Mouse (Mus musculus): ENCODE measurements around the gene Cit. TPM values are rescaled to one million over a fixed set of nuclear protein-coding genes. Genes with fewer than 3 reads are reported as not detected.

Cit gene
- polyA plus RNA-seq, 1 experiment from 2014 or later = 39.8 TPM

GRCm38 (mm10) chr5:116003154-116003553, 158.1 kb downstream of the Cit start:
- Histone ChIP-seq H3K9ac (ENCODE audit: low read depth, low read length) (no peak overlapping the region), H3K4me2 (ENCODE audit: low read length) (no peak overlapping the region), H3K4me1 (ENCODE audit: control insufficient read depth, insufficient read depth, low read depth, low read length) (no peaks in the 10 kb centered on the region), H3K36me3 (ENCODE audit: control insufficient read depth, insufficient read depth, low read length) (0 out of 2 replicates have a peak, but pooled peaks cover 2% of the 10 kb centered on the region), H3K27ac (ENCODE audit: low read depth, low read length) (no peak overlapping the region), H3K4me3 (ENCODE audit: low read length) (no peak overlapping the region), H3K9me3 (ENCODE audit: control insufficient read depth, low read length) (no peaks in the 10 kb centered on the region), H3K27me3 (replicated peaks; ENCODE audit: control insufficient read depth, insufficient read depth, low read length) (no peaks in the 10 kb centered on the region)
- no peak for ATAC-seq
- 89% methylated on average over 8 of the region's 8 CpGs for WGBS

GRCm38 (mm10) chr5:116003825-116004224, 158.7 kb downstream of the Cit start:
- Histone ChIP-seq H3K36me3 (ENCODE audit: control insufficient read depth, insufficient read depth, low read length) (0 out of 2 replicates have a peak, but pooled peaks cover 2% of the 10 kb centered on the region), H3K4me1 (ENCODE audit: control insufficient read depth, insufficient read depth, low read depth, low read length) (no peaks in the 10 kb centered on the region), H3K4me3 (ENCODE audit: low read length) (no peak overlapping the region), H3K4me2 (ENCODE audit: low read length) (no peak overlapping the region), H3K27me3 (replicated peaks; ENCODE audit: control insufficient read depth, insufficient read depth, low read length) (no peaks in the 10 kb centered on the region), H3K9me3 (ENCODE audit: control insufficient read depth, low read length) (no peaks in the 10 kb centered on the region), H3K27ac (ENCODE audit: low read depth, low read length) (no peak overlapping the region), H3K9ac (ENCODE audit: low read depth, low read length) (no peak overlapping the region)
- WGBS = 32% methylated on average over 13 of the region's 13 CpGs
- ATAC-seq = no peak

GRCm38 (mm10) chr5:116004271-116004670, 159.2 kb downstream of the Cit start:
- H3K36me3 ChIP-seq (ENCODE audit: control insufficient read depth, insufficient read depth, low read length) = 0 out of 2 replicates have a peak, but pooled peaks cover 2% of the 10 kb centered on the region
- H3K9ac ChIP-seq (ENCODE audit: low read depth, low read length) = no peak overlapping the region
- H3K9me3 ChIP-seq (ENCODE audit: control insufficient read depth, low read length) = no peaks in the 10 kb centered on the region
- no peaks in the 10 kb centered on the region for H3K27me3 ChIP-seq (replicated peaks; ENCODE audit: control insufficient read depth, insufficient read depth, low read length)
- ATAC-seq = no peak
- no peak overlapping the region for H3K27ac ChIP-seq (ENCODE audit: low read depth, low read length)
- H3K4me3 ChIP-seq (ENCODE audit: low read length) = no peak overlapping the region
- 70% methylated on average over 10 of the region's 10 CpGs for WGBS
- H3K4me2 ChIP-seq (ENCODE audit: low read length) = no peak overlapping the region
- H3K4me1 ChIP-seq (ENCODE audit: control insufficient read depth, insufficient read depth, low read depth, low read length) = no peaks in the 10 kb centered on the region

GRCm38 (mm10) chr5:116006324-116007099, 161.4 kb downstream of the Cit start:
- Histone ChIP-seq H3K9ac (ENCODE audit: low read depth, low read length) (no peak overlapping the region), H3K9me3 (ENCODE audit: control insufficient read depth, low read length) (no peaks in the 10 kb centered on the region), H3K4me2 (ENCODE audit: low read length) (no peak overlapping the region), H3K27ac (ENCODE audit: low read depth, low read length) (no peak overlapping the region), H3K4me1 (ENCODE audit: control insufficient read depth, insufficient read depth, low read depth, low read length) (no peaks in the 10 kb centered on the region), H3K4me3 (ENCODE audit: low read length) (no peak overlapping the region), H3K36me3 (ENCODE audit: control insufficient read depth, insufficient read depth, low read length) (0 out of 2 replicates have a peak, but pooled peaks cover 2% of the 10 kb centered on the region), H3K27me3 (replicated peaks; ENCODE audit: control insufficient read depth, insufficient read depth, low read length) (no peaks in the 10 kb centered on the region)
- 0 out of 2 replicates have a peak, but pooled peaks have one; percentile 24 for ATAC-seq
- WGBS = 60% methylated on average over 22 of the region's 22 CpGs

GRCm38 (mm10) chr5:116007723-116008122, 162.6 kb downstream of the Cit start:
- no peak overlapping the region for H3K27ac ChIP-seq (ENCODE audit: low read depth, low read length)
- no peak overlapping the region for H3K4me3 ChIP-seq (ENCODE audit: low read length)
- no peaks in the 10 kb centered on the region for H3K9me3 ChIP-seq (ENCODE audit: control insufficient read depth, low read length)
- H3K9ac ChIP-seq (ENCODE audit: low read depth, low read length) = no peak overlapping the region
- no peaks in the 10 kb centered on the region for H3K27me3 ChIP-seq (replicated peaks; ENCODE audit: control insufficient read depth, insufficient read depth, low read length)
- no peaks in the 10 kb centered on the region for H3K4me1 ChIP-seq (ENCODE audit: control insufficient read depth, insufficient read depth, low read depth, low read length)
- whole genome bisulfite sequencing = 92% methylated on average over 13 of the region's 13 CpGs
- ATAC-seq = no peak
- H3K4me2 ChIP-seq (ENCODE audit: low read length) = no peak overlapping the region
- 0 out of 2 replicates have a peak, but pooled peaks cover 2% of the 10 kb centered on the region for H3K36me3 ChIP-seq (ENCODE audit: control insufficient read depth, insufficient read depth, low read length)

- Histone ChIP-seq H3K4me2 (ENCODE audit: low read length) (no peak overlapping the region), H3K9me3 (ENCODE audit: control insufficient read depth, low read length) (no peaks in the 10 kb centered on the region), H3K4me3 (ENCODE audit: low read length) (no peak overlapping the region), H3K36me3 (ENCODE audit: control insufficient read depth, insufficient read depth, low read length) (peaks cover 8% of the 10 kb centered on the region; the same call in 1 of the 2 replicates), H3K27me3 (replicated peaks; ENCODE audit: control insufficient read depth, insufficient read depth, low read length) (no peaks in the 10 kb centered on the region), H3K27ac (ENCODE audit: low read depth, low read length) (no peak overlapping the region), H3K9ac (ENCODE audit: low read depth, low read length) (no peak overlapping the region), H3K4me1 (ENCODE audit: control insufficient read depth, insufficient read depth, low read depth, low read length) (no peaks in the 10 kb centered on the region)
- ATAC-seq = no peak
- WGBS = 92% methylated on average over 15 of the region's 15 CpGs
Measured at GRCm38 (mm10) chr5:116009091-116009851, 164.2 kb downstream of the Cit start.

GRCm38 (mm10) chr5:116009884-116010627, 165.0 kb downstream of the Cit start:
- ATAC-seq = no peak
- WGBS = 92% methylated on average over 2 of the region's 2 CpGs

GRCm38 (mm10) chr5:116011700-116012099, 166.6 kb downstream of the Cit start:
- Histone ChIP-seq H3K4me3 (ENCODE audit: low read length) (no peak overlapping the region), H3K4me2 (ENCODE audit: low read length) (no peak overlapping the region), H3K4me1 (ENCODE audit: control insufficient read depth, insufficient read depth, low read depth, low read length) (no peaks in the 10 kb centered on the region), H3K27me3 (replicated peaks; ENCODE audit: control insufficient read depth, insufficient read depth, low read length) (no peaks in the 10 kb centered on the region), H3K27ac (ENCODE audit: low read depth, low read length) (no peak overlapping the region), H3K9ac (ENCODE audit: low read depth, low read length) (no peak overlapping the region), H3K36me3 (ENCODE audit: control insufficient read depth, insufficient read depth, low read length) (peaks cover 29% of the 10 kb centered on the region), H3K9me3 (ENCODE audit: control insufficient read depth, low read length) (no peaks in the 10 kb centered on the region)
- 93% methylated on average over 7 of the region's 7 CpGs for whole genome bisulfite sequencing
- no peak for ATAC-seq

More at GRCm38 (mm10) chr5:116009884-116010627, 165.0 kb downstream of the Cit start:
- Histone ChIP-seq H3K4me2 (ENCODE audit: low read length) (no peak overlapping the region), H3K27ac (ENCODE audit: low read depth, low read length) (no peak overlapping the region), H3K36me3 (ENCODE audit: control insufficient read depth, insufficient read depth, low read length) (peaks cover 15% of the 10 kb centered on the region), H3K4me1 (ENCODE audit: control insufficient read depth, insufficient read depth, low read depth, low read length) (no peaks in the 10 kb centered on the region), H3K9me3 (ENCODE audit: control insufficient read depth, low read length) (no peaks in the 10 kb centered on the region), H3K9ac (ENCODE audit: low read depth, low read length) (no peak overlapping the region), H3K4me3 (ENCODE audit: low read length) (no peak overlapping the region), H3K27me3 (replicated peaks; ENCODE audit: control insufficient read depth, insufficient read depth, low read length) (no peaks in the 10 kb centered on the region)
